Mouse (Mus musculus): ENCODE data around the gene Map2.

DNA sequence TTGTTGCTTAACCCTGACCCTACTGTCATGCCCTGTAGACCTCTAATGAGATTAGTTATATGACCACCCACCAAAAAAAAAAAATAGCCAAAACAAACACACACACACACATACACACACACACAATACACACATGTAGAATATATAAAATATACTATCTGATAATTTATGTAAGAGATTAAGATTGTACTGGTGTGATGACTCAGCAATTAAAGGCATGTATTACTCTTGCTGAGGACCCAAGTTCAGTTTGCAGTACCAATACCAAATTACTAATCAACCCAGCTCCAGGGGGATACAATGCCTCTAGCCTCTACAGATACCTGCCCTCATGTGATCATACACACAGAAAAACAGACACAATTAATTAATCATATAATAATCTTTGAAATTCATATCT, 39.7 kb upstream of the Map2 start:
- TF ChIP-seq POLR2A (IDR thresholded peaks at IDR 0.05; ENCODE audit: insufficient read depth, low read length), result no peak
- TF ChIP-seq EP300 (IDR thresholded peaks at IDR 0.05; ENCODE audit: insufficient read depth, low read depth, low read length), result no peak

Measured in ES-Bruce4 (cell line).